Mouse (Mus musculus): Measurements from ENCODE around the gene Kl.

The Kl gene

DNA sequence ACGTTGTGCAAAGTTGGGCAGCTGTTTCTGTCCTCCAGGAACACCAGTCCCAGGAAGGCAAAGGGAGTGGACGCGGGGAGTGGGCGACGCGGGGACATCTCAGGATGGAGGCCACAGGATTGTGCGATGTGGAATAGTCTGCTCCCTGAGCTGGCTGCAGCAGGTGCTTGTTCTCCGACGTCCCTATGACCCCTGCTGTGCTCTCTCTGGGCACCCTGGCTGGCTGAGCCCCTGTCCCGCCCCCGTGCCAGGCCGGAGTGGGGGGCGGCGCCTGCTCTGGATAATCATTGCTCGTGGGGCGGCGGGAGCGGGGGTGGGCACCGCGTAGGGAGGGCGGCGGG, at the start of gene Kl:
Gene Kl (plus strand): TSS at position 280 of the 341 bp plus-strand sequence.
- DNase-seq (ENCODE audit: low spot score), result no peak

DNA sequence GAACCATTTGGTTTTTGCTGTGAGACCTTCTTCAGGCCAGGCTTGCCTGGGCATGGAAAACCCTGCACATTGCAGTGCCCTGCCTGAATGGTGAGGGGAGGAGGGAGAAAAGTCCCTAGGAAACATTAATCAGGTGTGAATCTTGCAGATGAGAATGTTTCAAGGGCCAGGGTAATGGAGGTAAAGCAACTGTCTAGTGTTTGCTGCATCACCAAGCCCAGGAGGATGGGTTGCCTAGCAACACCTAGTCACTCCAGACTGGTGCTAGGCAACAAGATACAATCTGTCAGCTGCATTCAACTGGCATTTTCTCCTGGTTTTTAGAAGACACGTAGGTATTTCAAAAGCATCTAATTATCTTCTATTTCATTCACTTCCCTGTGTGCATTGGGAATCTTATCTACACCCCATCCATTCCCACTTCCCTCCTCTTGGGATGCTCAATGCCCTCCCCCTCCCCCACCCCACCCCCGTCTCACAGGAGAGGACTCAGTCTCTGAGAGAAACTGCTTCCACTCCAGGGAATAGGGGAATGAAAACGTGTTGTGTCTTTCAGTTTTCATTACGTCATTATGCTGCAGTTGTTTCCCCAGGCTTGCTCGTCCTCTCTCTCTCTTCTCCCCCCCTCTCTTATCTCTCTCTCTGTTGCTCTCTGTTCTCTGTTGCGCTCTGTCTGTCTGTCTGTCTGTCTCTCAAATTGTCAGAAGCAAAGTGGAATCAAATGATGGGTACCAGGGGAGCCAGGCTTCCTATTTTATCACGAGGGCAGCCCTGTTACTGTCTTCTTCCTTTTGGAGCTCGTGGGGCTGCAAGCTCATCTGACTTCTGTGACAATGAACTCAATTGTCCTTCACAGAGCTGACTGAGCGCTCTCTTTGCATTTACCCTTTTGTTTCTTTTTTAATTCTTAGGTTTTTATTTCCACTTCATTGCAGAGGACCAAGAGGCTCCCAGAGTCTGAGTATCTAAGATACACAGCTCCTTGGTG, 46.1 kb upstream of the Kl start:
- no peak for DNase-seq (ENCODE audit: low spot score)

DNA sequence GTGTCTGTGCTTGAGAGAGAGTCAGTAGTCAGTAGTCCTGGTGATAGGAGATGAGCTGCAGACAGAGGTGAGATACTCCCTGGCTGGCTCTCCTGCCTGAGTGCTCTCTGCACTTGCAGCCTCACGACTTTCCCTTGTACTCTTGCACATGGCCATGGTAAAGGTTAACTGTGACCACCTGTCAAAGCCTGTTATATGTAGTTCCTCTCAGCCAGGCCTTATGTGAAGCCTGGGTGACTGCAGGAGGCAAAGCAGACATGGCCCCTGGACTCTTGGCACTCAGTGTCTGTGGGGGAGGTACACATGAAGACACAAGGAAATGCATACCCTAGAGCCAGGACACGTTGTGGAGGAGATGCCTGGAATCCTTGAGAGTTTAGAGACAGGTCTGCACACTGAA, 40.3 kb upstream of the Kl start:
- no peak for DNase-seq (ENCODE audit: low spot score)

DNA sequence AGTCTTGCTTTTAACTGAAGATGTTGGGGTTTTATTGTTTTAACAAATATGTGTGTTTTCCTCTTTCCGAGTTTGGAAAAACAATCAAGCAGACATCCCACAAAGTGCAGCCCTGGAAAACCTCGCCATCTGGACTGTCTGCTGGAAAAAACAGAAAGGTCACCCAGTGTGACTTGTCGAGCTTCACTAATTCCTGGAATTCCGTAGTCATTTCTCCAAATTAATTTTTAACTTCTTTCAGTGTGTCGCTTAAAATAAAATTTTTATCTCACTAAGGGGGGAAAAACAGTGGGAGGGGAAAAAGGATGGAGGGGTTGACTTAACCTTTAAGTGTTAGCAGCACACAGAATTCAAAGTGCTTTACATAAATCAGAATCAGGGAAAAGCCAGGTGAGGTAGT, 39.8 kb upstream of the Kl start:
- DNase-seq (ENCODE audit: low spot score), result no peak

DNA sequence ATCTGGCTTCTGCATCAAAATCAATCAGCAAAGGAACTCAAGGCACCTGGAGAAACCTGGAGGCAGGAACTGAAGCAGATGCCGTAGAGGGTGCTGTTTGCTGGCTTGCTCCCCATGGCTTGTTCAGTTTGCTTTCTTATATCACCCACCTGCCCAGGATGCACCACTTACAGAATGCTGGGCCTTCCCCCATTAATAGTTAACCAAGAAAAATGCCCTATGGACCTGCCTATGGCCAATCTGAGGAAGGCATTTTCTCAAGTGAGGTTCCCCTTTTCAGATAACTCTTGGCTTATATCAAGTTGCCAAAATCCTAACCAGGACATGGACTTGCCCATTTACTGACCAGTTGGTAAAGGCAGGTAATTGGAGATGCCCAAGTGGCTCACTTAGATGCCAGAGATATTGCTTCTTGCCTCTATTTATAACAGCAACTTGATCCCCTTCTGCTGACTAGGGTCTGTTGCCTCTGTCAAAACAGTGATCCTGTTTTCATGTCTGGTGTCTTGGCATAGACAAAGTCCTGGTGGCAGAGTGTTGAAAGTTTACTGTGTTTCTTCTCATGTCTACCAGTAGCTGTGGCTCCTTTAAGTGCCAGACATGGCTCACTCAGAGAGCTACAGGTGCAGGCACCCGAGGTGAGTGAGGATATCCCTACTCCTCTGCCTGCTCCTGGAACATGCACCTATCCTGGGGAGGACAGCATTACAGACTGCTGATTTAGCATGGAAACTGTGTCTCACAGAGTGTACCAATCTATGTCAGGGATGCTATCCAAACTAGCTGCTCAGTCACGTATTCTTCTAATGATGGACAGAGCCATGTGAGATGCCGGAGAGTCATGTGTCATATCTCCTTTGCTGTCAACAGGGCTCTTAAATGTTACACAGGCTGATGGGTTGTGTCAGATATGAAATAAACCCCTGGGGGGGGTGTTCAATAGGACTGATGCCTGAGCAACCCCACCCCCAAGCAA, 37.0 kb upstream of the Kl start:
- DNase-seq (ENCODE audit: low spot score), result no peak

DNA sequence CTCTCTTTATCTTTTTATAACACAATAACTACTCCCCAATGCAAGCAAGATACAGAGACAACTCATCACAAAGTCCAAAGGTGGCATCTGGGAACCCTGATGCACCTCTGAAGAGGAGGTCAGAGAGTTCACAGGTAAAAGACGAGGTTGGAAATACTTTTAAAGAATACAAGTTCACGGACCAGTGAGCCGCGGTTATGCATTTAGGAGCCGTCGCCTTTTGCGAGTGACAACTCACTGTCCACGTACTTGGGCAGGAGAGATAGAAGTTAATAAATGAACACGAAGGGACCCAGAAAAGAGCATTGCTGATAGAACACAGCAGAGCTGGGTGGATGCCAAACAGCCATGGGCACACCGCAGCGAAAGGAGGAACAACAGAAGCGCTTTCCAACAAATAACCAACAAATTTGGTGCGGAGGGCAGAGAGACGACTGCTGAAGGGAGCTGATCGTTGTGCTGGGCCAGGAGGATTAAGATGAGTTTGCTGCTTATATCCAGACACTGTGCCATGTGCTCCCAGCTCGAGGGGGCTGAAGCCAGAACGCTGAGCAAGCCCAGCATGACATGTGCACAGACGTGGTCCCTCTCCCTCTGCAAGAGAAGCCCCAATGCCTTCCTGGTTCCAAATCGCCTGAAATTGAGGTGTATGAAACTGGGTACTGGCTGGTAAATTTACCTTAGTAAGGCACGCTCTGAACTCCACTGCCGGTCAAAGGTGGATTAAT, 35.1 kb upstream of the Kl start:
- DNase-seq (ENCODE audit: low spot score), result no peak

DNA sequence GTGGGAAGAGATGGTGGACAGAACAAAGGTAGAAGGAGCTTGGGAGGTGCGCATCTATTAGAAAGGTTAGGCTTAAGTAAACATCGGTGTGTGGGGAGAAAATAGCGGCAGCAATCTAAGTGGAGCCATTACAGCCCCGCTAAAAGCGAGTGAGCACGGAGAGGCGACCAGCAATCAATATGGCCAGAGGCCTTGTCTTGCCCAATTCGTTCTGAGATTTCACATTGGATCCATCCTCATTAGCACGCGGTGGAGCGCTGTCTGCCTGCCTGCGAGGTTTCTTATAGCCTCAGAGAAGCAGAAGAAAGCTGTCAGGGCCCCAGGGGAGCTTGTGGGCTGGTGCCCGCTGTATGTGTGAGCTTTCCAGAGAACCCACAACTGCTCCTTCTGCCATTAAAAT, 33.8 kb upstream of the Kl start:
- no peak for DNase-seq (ENCODE audit: low spot score)

DNA sequence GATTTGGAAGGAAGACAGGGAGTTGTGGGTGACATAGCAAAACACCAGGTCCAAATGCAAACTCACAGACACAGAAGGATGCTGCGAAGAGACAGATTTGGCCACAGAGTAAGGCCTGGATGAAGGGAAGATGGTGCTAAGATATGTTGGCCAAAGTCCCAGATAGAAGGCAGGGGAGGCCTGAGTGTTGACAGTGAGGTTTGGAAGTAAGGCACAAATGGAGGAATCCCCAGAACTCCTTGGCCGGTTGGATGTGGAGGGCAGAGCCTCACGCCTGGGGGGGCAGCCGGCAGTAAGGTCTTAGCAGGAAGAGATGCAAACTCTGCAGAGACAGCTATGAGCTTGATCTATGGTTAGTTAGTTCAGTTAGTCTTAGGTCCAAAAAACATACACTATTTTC, 33.1 kb upstream of the Kl start:
- no peak for DNase-seq (ENCODE audit: low spot score)

DNA sequence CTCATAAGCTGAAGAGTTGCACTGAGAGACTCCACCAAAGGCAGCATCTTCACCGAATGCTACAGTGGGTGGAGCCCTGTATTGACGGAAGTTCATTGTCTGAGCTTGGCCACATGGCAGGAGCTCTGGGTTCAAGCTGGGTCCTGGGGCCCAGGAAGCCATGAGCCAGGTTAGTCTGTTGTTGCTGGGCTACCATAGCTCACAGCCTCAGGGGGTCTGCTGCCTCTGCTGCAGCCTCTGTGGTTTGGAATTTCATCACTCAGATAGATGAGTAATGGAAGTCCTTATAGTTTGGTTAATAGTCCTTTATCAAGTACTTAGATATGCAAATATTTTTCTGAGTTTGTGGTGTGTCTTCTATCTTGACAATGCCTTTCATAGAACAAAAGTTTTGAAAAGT, 32.4 kb upstream of the Kl start:
- no peak for DNase-seq (ENCODE audit: low spot score)

DNA sequence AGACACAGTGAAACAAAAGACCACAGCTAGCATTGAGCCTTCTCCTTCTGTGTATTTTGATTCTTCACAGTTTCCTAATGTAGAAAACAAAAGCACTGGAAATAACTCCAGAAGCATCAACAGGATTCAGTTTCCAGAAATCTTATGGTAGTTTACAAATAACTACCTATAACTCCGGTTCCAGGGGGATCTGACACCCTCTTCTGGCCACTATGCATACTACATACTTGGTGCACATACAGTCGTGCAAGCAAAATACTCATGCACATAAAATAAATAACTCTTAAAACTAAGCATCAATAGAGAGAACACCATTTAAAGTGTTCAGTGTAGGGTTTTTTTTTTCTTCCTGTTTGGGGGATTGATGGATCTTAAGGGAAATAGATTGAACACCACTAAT, 23.0 kb upstream of the Kl start:
- DNase-seq (ENCODE audit: low spot score), result no peak

DNA sequence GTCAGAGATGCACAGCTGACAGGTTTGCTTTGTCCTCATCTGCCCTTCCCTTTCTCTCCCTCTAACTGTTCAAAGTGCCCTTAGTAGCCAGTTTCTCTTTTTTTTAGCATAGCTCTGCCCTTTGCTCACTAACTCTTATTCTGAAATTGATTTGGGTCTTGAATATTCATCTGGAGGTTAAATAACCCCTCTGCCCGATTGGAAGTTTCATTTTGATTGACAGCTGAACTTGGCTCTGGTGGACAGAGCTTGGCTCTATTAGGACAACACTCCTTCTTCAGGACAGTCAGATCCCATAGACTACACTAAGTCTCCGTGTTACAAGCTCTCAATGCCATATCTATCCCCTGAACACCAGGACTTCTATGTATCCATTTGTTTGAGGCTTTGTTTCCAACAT, 19.8 kb upstream of the Kl start:
- no peak for DNase-seq (ENCODE audit: low spot score)

DNA sequence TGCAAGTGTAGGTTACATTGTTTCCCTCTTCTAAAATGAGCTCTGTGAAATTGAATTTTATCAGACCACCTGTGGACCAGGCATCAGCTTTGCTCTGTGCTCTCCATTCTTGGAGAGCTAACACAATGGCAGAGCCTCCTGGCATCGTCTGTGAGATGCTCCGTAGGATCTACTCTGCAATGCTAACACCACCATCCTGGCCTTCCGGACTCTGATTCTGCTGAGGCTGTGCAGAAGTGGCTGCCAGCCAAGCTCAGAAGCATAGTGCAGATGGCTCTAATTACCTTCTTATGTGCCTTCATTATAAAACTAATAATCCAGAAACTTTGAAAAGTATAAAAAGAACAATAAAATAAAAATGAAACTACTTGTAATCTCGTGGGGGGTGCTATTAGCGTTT, 16.2 kb upstream of the Kl start:
- no peak for DNase-seq (ENCODE audit: low spot score)

DNA sequence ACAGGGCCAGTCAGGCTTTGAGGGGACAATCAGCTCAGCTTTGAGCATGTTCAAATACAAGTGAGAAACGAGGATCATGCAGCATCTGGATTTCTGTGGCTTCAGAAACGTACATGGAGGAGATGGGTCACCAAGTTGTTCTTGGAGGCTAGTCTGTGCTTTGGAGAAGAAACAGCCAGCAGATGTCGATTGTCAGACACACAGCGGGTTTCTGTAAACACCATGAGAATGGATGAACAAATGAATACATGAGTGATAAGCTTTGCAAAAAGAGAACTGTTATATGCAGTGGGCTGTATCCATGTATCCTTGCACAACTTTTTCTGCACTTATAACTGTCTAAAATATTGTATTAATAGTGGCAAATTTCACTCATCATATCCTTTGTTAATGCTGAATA, 15.6 kb upstream of the Kl start:
- DNase-seq (ENCODE audit: low spot score), result no peak

DNA sequence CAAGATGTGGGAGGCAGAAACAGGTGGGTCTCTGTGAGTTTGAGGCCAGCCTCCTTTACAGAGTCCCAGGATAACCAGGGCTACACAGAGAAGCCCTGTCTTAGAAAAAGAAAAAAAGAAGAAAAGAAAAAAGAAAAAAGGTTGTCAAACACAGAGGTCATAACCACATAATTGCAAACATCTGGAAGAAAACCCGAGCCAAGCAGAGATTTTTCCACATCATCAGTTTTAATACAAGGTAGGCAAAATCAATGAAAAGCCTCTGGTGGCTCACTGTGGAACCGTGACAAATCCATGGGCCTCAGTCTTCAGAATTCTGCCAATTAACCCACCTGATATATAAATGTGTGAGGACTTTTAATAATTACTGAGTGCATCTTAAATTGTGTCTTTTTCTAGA, 14.9 kb upstream of the Kl start:
- no peak for DNase-seq (ENCODE audit: low spot score)

DNA sequence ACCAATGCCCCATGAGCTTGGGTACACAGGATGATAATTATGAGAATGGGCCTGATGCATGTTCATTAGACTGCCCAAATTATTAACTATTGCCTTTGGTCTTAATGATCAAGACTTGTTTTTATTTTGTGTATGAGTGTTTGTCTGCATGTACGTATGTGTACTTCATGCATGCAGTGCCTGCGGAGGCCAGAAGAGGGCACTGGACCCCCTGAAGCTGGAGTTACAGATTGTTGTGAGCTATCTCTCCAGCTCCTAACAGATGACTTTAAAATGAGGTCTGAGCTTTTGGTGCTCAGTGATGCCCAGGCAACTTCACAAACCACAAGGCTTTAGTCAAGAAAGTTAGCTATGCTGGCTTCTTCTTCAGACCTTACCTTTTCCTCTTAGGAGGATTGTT, 6.8 kb upstream of the Kl start:
- no peak for DNase-seq (ENCODE audit: low spot score)

DNA sequence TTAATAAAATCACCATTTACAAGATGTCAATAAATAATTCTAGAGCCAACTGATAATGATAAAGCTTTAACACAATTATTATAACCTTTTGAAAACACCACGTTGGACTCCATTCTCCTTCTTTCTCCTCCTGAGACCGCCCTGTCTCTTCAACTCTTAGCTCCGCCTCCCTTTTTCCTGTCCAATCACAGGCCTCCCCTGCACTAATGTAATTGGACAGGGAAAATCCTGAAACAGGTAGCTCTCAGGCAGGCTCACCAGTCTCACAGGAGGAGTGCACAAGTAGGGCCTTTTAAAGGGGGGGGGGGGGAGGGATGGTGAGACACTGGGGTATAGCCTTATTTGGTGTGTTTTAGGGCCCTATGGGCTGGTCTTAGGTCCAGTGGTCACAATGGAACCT, 3.3 kb upstream of the Kl start:
- DNase-seq (ENCODE audit: low spot score), result no peak

DNA sequence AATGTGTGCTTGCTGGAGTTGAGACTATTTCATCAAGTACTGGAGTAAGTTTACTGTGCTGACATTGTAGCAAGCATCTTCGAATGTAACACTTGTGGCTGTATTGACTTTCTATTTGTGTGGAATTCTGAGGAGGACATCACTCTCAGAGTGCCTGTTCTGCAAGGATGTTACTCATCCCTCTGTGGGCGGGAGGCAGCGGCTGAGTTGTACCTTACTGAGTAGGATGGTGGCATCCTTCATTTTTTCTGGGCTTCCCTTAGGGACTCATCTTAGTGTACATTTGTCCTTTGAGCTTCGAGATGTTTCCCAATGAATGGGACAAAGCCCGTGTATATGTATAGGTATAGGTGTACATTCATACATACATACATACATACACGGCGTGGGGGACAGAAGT, 1.1 kb upstream of the Kl start:
- no peak for DNase-seq (ENCODE audit: low spot score)

DNA sequence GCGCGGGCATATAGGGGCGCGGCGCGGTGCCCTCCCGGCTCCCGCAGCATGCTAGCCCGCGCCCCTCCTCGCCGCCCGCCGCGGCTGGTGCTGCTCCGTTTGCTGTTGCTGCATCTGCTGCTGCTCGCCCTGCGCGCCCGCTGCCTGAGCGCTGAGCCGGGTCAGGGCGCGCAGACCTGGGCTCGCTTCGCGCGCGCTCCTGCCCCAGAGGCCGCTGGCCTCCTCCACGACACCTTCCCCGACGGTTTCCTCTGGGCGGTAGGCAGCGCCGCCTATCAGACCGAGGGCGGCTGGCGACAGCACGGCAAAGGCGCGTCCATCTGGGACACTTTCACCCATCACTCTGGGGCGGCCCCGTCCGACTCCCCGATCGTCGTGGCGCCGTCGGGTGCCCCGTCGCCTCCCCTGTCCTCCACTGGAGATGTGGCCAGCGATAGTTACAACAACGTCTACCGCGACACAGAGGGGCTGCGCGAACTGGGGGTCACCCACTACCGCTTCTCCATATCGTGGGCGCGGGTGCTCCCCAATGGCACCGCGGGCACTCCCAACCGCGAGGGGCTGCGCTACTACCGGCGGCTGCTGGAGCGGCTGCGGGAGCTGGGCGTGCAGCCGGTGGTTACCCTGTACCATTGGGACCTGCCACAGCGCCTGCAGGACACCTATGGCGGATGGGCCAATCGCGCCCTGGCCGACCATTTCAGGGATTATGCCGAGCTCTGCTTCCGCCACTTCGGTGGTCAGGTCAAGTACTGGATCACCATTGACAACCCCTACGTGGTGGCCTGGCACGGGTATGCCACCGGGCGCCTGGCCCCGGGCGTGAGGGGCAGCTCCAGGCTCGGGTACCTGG, 488 bp downstream of the Kl start:
- no peak for DNase-seq (ENCODE audit: low spot score)

DNA sequence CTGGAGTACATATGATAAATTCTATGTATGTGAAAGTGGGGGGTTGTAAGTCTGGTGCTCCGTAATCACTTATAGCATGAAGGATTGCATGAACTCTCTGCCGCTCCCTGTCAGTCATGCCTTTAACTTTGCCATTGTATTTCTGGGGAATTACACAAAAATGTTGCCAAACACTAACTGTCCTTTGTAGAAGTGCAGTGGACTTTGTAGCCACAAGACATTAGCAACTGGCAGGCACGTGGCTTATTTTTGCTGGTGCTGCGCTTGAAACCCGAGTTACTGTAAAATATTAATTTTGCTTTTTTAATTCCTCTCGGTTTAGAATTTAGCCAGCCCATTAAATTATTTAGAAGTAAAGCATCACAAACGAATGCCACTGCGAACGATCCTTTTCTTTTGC, 2.4 kb downstream of the Kl start:
- no peak for DNase-seq (ENCODE audit: low spot score)

DNA sequence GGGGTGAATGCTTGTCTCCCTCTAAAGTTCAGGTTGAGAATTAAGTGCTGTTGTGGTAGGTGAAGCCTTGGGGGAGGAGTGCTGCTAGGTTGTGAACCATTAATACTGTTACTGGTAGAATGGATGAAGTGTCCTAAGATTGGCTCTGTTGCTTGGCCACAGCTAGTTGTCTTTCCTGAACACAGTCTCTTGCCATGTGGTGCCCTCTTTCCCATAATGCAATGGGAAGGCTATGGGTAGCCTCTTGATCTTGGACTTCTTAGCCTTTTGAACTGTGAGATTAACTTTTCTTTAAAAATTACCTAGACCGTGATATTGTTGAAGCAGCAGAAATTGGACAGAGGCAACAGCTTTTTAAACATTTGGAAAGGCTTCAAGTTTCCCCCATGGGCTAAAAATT, 7.5 kb downstream of the Kl start:
- no peak for DNase-seq (ENCODE audit: low spot score)

DNA sequence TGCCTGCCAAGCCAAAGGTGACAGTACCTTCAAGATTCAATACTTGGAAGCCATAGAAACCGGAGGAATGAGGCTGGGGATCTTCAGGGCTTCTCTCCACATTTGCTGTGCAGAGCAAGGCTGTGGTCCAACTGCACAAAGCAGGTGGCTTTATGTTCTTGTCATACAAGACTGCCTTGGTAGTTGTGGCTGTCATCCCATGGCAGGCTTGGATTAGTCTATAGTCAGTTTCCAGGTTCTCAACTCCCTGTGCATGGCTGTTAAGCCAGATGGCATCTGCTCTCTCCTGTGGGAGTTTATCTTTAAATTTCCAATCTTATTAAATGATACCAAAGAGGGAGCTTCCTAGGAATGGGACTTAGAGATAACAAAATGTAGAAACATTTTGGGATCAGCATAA, 9.2 kb downstream of the Kl start:
- DNase-seq (ENCODE audit: low spot score), result no peak

DNA sequence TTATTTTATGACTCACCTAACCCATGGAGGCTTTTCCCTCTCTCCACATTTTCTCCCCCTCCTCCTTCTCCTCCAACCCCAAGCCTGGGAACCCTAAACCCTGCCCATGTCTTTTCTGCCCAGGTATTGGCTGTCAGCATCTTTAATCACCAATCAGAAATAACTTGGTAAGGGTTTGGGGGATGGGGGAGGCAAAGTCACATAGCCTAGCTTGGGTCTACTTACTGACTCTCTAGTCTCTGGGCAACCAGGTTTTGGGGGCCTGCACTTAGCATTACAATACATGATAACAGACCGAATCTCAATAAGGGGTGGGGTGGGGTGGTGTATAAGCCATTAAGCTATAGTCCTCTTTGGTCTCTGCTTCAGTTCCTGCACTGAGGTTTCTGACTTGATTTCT, 10.3 kb downstream of the Kl start:
- DNase-seq (ENCODE audit: low spot score), result no peak
